Mouse (Mus musculus) kidney, embryonic 15.5 days (tissue): Measurements from ENCODE around the gene Sec14l1. TPM values are rescaled to one million over a fixed set of nuclear protein-coding genes. Genes with fewer than 3 reads are reported as not detected.
A peak's percentile ranks its signal among the peaks of the same experiment; 100 is the strongest.

Experiments used
- ATAC-seq: fragments of 200-750 bp; cut with Nextera tagmentation; replicated peaks from 2 replicates; pipeline ENCODE4 v1.8.0; 2017; ENCODE audit warnings: moderate TSS enrichment; ENCODE audit not compliant: low FRiP score
- H3K27ac ChIP-seq: fragments of 300-500 bp; sonication (generic); 2 replicates; pipeline ENCODE4 v1.5.1; 2015; ENCODE audit warnings: mild to moderate bottlenecking, inconsistent platforms
- H3K27me3 ChIP-seq: fragments of 300-500 bp; sonication (generic); 2 replicates; pipeline ENCODE4 v1.6.1; 2015; ENCODE audit warnings: inconsistent platforms
- H3K36me3 ChIP-seq: fragments of 300-500 bp; sonication (generic); 2 replicates; pipeline ENCODE4 v1.6.1; 2015; ENCODE audit warnings: inconsistent platforms
- H3K4me1 ChIP-seq: fragments of 300-500 bp; sonication (generic); 2 replicates; pipeline ENCODE4 v1.6.1; 2015; ENCODE audit warnings: inconsistent platforms
- H3K4me2 ChIP-seq: fragments of 300-500 bp; sonication (generic); 2 replicates; pipeline ENCODE4 v1.6.1; 2015; ENCODE audit warnings: moderate library complexity, mild to moderate bottlenecking, inconsistent platforms
- H3K4me3 ChIP-seq: fragments of 300-500 bp; sonication (generic); replicated peaks from 2 replicates; pipeline ENCODE4 v1.5.1; 2015; ENCODE audit warnings: mild to moderate bottlenecking, inconsistent platforms
- H3K9ac ChIP-seq: fragments of 300-500 bp; sonication (generic); 2 replicates; pipeline ENCODE4 v1.6.1; 2015; ENCODE audit warnings: mild to moderate bottlenecking, inconsistent platforms
- H3K9me3 ChIP-seq: fragments of 300-500 bp; sonication (generic); replicated peaks from 2 replicates; pipeline ENCODE4 v1.6.1; 2016; ENCODE audit warnings: inconsistent platforms
- WGBS: fragments of 180-500 bp; shearing (Covaris S2); methylation state at CpG from one replicate; pipeline ENCODE4 v1.1.7; 2015; ENCODE audit warnings: mixed read lengths; 5-methylcytosine and 5-hydroxymethylcytosine counted together
- polyA plus RNA-seq: library from polyadenylated mRNA; unstranded; fragments of >200 nt; fragmentation: Nextera tagmentation; extraction: Ambion mirVana; gene quantifications from 2 replicates; pipeline ENCODE4 v1.2.1, GENCODE M21; 2015

Gene Sec14l1
- polyA plus RNA-seq, 1 experiment from 2014 or later = 69.0 TPM

DNA sequence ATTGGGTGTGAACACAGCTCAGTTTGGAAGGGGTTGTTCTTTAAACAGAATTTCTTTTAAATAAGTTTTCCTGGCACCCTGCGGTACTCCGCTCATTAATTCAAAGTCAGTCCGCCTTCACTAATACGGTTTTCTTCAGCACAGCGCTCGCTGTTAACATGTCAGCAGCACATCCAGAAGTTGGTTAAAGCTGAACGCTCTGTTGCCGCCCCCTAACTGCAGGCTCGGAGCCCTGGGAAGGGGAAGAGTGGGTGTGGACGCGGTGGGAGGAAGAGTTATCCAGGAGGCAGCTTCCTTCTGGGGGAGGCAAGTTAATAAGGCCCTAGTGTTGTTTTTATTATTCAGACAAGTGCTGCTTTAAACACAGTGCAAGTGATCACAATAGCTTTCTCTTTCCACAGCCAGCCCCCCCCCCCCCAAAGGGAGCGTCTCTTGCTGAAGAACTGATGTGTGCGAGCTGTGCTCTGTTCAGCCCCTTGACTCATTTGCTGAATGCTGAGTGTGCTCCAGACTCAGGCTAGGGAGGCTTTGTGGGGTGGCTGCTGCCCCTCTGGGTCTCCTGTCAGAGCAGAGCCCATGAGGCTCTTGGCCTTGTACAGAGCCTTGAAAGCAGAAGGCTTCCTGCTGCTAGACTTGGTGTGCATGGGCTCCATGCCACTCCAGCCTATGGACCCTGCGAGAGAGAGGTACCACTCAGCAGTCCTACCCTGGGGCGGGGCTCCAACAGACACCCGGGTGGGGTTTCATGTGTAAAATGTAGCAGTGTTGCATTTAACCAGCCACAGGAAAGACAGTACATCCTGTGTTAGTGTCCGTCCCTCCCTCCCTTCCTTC, 20.7 kb downstream of the Sec14l1 start:
- Histone ChIP-seq H3K9me3 (no peaks in the 10 kb centered on the region), H3K4me3 (peak overlapping the region; percentile 11; the same call in 1 of the 2 replicates), H3K36me3 (peaks cover 15% of the 10 kb centered on the region; the same call in 1 of the 2 replicates), H3K27me3 (no peaks in the 10 kb centered on the region), H3K9ac (0 out of 2 replicates have a peak overlapping the region, but pooled peaks have one; percentile 23), H3K4me2 (peak overlapping the region; percentile 52), H3K4me1 (peaks cover 45% of the 10 kb centered on the region), H3K27ac (peak overlapping the region; percentile 90)
- WGBS = 22% methylated on average over 17 of the region's 17 CpGs
- ATAC-seq = peak; percentile 73

DNA sequence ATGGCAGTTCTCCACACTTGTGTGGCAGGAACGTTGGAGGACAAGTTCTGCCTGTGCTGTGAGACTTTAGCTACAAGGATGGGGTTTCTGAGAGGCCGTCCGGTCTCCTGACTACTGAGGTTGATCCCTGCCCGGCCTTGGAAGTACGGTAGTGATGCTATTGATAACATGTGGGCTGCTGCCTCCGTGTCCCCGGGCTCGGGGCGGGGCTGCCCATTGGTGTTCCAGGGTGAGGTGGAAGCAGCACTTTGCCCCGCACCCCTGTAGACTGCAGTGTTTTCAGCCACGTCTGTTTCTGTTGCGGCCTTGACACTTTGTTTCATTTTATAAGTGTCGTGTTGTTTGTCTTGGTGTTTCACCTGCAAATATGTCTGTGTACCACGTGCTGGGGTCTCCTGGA, 21.9 kb downstream of the Sec14l1 start:
- 82% methylated on average over 14 of the region's 14 CpGs for WGBS

DNA sequence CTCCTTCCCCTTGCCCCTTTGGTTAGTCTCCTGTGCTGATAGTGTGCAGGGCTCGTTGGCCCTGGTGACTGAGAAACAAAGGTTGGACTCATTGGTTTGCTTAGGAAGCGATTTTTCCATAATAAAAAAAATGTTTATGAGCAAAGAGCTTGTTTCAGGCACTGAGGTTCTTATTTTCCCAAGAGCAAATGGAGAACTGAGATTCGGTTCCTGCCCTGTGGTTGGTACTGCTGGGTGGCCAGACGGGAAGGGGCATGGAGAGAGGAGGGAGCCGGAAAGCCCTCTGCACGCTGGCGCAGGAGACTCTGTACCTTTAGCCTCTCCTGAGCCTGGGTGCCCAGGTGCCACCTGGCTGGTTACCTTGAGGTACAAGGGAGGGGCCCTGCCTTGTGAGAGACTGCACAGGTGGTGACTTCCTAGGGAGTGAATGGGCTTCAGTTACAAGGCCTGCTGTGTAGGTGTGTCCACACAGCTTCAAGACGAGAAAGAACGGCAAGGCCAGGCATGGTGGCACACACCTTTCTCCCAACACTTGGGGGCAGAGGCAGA, 23.3 kb downstream of the Sec14l1 start:
- WGBS = 89% methylated on average over 9 of the region's 9 CpGs
- Histone ChIP-seq H3K36me3 (peaks cover 33% of the 10 kb centered on the region), H3K9me3 (no peaks in the 10 kb centered on the region), H3K4me3 (no peak overlapping the region), H3K9ac (no peak overlapping the region), H3K27ac (no peak overlapping the region), H3K27me3 (no peaks in the 10 kb centered on the region), H3K4me1 (peaks cover 37% of the 10 kb centered on the region), H3K4me2 (no peak overlapping the region)
- no peak for ATAC-seq

More for the DNA sequence above, 21.9 kb downstream of the Sec14l1 start:
- Histone ChIP-seq H3K9me3 (no peaks in the 10 kb centered on the region), H3K27ac (peak overlapping the region; percentile 90), H3K9ac (no peak overlapping the region), H3K4me3 (no peak overlapping the region), H3K4me2 (no peak overlapping the region), H3K27me3 (no peaks in the 10 kb centered on the region), H3K4me1 (peaks cover 37% of the 10 kb centered on the region), H3K36me3 (peaks cover 24% of the 10 kb centered on the region)
- ATAC-seq = no peak

DNA sequence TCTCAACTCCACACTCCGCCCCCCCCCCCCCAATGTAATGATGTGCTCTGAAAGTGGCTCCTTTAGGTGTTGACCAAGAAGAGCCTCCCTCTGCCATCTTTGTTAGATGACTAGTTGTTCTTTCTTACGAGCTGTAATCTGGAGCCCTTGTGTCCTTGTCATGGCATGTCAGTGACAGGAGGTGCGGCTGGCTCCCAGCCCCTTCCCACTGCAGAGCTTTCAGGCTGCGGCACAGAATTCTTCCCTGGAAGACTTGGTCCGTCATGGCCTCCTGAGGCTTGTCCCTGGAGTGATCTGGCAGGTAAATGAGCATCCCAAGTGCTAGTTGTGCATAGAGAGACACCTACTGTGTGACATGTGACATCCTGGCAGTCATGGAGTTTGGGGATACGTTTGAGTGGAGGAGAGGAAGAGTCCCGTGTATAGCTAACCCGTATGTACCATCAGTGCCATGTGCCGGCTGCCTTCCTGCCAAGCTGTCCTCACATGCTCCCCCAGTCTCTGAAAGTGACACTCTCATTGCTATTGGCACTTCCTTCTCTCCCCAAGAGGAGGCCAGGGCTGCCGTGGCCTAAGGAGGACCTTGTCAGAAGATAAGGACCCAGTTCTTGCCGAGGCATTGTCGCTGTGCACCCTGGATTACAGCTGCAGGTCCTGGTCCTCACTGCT, 24.0 kb downstream of the Sec14l1 start:
- WGBS = 87% methylated on average over 12 of the region's 12 CpGs
- peaks cover 40% of the 10 kb centered on the region for H3K36me3 ChIP-seq
- ATAC-seq = no peak

DNA sequence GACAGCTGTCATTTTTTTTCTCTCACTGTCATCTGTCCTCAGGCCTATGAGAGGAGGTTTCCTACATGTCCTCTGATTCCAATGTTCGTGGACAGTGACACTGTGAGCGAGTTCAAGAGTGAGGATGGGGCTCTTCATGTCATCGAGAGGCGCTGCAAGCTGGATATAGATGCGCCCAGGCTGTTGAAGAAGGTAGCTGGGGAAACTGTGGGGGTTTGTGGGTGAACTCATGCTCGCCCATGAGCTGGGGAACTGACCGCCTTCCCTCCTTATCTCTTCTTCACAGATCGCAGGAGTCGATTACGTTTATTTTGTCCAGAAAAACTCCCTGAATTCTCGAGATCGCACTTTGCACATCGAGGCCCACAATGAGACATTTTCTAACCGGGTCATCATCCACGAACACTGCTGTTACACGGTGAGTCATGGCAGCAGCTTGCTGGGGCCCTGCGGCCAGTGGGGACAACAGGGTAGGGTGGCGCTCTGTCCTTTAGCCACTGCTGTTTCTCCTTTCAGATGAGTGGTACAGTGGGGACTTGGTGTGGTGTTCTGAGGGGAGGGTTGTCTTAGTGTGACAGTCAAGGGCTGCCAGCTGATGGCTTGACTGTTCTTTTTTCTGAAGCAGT, 26.5 kb downstream of the Sec14l1 start:
- H3K9me3 ChIP-seq = no peaks in the 10 kb centered on the region
- no peak overlapping the region for H3K4me3 ChIP-seq
- no peak overlapping the region for H3K27ac ChIP-seq
- H3K27me3 ChIP-seq = no peaks in the 10 kb centered on the region
- peaks cover 9% of the 10 kb centered on the region for H3K4me1 ChIP-seq
- no peak for ATAC-seq
- no peak overlapping the region for H3K9ac ChIP-seq
- WGBS = 82% methylated on average over 18 of the region's 18 CpGs
- peaks cover 65% of the 10 kb centered on the region for H3K36me3 ChIP-seq
- H3K4me2 ChIP-seq = no peak overlapping the region

More for the DNA sequence above, 24.0 kb downstream of the Sec14l1 start:
- Histone ChIP-seq H3K27ac (no peak overlapping the region), H3K4me2 (no peak overlapping the region), H3K4me3 (no peak overlapping the region), H3K27me3 (no peaks in the 10 kb centered on the region), H3K4me1 (peaks cover 34% of the 10 kb centered on the region), H3K9me3 (no peaks in the 10 kb centered on the region), H3K9ac (no peak overlapping the region)

DNA sequence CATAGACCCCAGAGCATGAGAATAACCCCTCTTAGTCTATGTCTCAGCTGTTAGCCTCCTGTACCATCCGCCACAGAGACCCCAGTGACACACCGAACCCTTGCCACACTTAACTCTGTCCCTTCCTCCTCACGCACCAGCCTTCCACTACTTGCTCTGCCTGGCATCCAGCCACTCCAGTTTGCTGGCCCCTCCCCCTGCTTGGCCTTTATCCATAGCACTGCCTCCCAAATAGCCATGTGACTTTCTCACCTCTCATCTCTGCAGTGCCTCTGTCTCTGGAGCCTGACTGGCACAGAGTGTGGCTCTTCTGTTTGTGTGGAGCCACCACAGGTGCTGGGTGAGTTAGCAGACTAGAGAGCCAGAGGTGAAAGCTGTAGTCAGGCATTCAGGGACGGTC, 27.5 kb downstream of the Sec14l1 start:
- no peak overlapping the region for H3K4me3 ChIP-seq
- ATAC-seq = no peak
- H3K4me2 ChIP-seq = no peak overlapping the region
- H3K9me3 ChIP-seq = no peaks in the 10 kb centered on the region
- peaks cover 76% of the 10 kb centered on the region for H3K36me3 ChIP-seq
- no peaks in the 10 kb centered on the region for H3K27me3 ChIP-seq
- H3K27ac ChIP-seq = no peak overlapping the region
- H3K4me1 ChIP-seq = peaks cover 3% of the 10 kb centered on the region; the same call in 1 of the 2 replicates
- 75% methylated on average over 4 of the region's 4 CpGs for WGBS
- H3K9ac ChIP-seq = no peak overlapping the region

DNA sequence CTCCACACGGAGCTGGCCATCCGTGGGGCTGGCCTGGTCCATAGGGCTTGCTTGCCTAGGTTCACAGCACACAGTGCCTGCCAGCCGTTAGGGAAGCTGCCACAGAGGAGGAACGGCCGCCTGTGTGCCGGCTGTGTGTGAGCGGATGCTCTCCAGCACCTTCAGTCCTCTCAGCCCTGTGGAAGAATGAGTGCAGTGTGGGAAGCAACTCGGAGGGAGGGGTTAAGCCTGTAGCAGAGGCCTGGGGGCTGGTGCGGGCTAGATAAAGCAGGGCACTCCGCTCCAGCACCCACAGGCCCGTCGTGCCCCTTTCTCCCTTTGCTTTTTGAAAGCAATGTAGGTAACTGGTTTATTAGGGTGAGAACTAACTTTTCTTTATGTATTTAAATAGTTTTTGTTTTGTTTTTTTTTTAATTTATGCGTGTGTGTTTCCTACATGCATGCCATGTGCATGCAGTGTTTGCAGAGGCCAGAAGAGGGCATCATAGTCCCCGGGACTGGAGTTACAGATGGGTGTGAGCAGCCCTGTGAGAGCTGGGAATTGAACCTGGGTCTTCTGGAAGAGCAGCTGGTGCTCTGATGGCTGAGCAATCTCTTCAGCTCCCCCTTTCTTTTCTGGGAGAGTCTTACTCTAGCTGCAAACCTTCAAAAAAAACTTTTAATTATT, 30.6 kb downstream of the Sec14l1 start:
- peaks cover 99% of the 10 kb centered on the region for H3K36me3 ChIP-seq
- H3K9ac ChIP-seq = no peak overlapping the region
- peaks cover 3% of the 10 kb centered on the region; the same call in 1 of the 2 replicates for H3K4me1 ChIP-seq
- no peak for ATAC-seq
- H3K9me3 ChIP-seq = no peaks in the 10 kb centered on the region
- no peak overlapping the region for H3K4me2 ChIP-seq
- H3K27me3 ChIP-seq = no peaks in the 10 kb centered on the region
- no peak overlapping the region for H3K27ac ChIP-seq
- 90% methylated on average over 14 of the region's 14 CpGs for WGBS
- H3K4me3 ChIP-seq = no peak overlapping the region

DNA sequence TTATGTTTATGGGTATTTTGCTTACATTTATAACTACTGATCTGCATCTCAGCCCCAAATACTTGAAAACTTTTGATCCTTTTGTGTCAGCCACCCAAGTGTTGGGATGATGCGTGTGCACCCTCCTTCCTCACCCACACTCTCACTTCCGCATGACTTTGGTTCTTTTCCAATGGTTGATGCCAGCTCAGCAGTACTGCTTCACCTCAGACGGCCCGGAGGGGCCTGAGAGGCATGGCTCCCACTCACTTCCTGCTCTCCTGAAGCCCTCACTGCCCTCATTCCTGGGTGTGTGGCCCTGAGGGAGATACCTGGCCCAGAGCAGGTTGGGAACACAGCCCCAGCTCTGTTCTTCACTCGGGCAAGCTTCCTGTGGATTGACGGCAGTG, 31.1 kb downstream of the Sec14l1 start:
- Histone ChIP-seq H3K27me3 (no peaks in the 10 kb centered on the region), H3K9ac (no peak overlapping the region)
- WGBS = 86% methylated on average over 6 of the region's 6 CpGs

DNA sequence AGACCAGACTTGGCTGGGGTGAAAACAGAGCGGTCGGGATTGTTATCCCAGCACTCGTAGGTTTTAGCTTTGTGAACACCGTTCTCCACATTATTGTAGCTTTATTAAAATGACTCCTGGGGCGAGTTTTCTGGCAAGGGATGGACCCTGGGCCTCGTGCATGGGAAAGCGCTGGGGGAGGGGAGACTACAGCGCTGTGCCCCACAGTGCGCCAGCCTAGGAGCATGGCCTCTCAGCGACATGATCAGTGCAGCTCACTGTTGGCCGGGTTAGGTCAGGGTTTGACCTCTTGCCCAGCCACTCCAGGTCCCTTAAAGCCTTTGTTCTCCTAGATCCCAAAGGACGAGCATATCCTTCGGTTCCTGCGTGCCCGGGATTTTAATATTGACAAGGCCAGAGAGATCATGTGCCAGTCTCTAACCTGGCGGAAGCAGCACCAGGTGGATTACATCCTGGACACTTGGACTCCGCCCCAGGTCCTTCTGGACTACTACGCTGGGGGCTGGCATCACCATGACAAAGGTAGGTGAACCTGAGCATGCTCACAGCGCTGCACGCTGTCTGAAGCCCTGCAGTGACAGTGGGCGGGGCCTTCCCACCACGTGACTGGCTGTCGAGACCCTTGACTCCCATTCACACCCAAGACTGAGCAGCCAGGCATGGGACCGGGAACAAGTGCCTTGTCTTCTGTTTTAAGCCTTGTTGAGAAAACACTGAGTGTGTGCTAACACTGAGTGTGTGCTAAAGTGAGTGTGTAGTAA, 32.0 kb downstream of the Sec14l1 start:
- Histone ChIP-seq H3K36me3 (peaks cover 99% of the 10 kb centered on the region), H3K9ac (no peak overlapping the region), H3K27me3 (no peaks in the 10 kb centered on the region), H3K4me1 (peaks cover 3% of the 10 kb centered on the region; the same call in 1 of the 2 replicates), H3K27ac (no peak overlapping the region), H3K4me2 (no peak overlapping the region), H3K4me3 (no peak overlapping the region), H3K9me3 (no peaks in the 10 kb centered on the region)
- WGBS = 63% methylated on average over 24 of the region's 24 CpGs
- no peak; the same call in 1 of the 2 replicates for ATAC-seq

More for the DNA sequence above, 31.1 kb downstream of the Sec14l1 start:
- peaks cover 99% of the 10 kb centered on the region for H3K36me3 ChIP-seq
- no peaks in the 10 kb centered on the region for H3K9me3 ChIP-seq
- no peak overlapping the region for H3K27ac ChIP-seq
- no peak for ATAC-seq
- H3K4me3 ChIP-seq = no peak overlapping the region
- peaks cover 3% of the 10 kb centered on the region; the same call in 1 of the 2 replicates for H3K4me1 ChIP-seq
- no peak overlapping the region for H3K4me2 ChIP-seq

DNA sequence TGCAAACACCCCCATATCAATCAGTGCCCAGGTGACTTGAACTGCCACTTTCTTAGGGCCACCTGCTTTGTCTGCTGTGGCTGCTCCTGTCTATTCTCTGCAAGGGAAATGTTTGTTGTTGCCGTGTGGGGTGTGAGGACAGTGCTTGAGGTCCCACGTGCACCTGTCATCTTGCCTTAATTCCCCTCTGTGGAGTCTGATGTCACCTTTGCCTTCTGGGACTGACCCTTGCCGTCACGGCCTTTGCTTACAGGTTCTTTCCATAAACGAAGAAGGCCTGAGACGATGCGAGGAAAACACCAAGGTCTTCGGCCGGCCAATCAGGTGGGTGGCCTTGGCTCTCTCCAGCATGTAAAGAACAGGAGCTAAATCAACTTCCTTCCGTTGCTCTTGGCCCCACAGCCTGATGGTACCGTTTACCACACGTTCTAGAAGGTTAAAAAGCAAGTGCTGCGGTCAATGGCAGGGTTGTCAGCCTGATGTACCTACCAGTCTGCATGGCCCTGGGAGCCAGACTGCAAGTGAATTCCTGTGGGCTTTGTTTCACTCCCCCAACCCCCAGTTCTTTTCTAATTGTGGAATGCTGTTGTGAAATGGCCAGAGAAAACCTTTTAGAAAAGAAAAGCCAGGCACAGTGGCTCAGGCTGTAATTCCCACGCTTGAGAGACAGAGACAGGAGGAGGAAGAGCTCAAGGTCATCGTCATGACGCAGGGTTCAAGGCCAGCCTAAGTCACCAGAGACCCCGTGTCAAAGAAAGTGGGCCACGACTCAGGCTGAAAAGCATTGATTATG, 34.1 kb downstream of the Sec14l1 start:
- 82% methylated on average over 18 of the region's 18 CpGs for WGBS
- ATAC-seq = no peak
- no peak overlapping the region for H3K9ac ChIP-seq
- H3K4me3 ChIP-seq = no peak overlapping the region
- H3K4me1 ChIP-seq = peaks cover 8% of the 10 kb centered on the region; the same call in 1 of the 2 replicates
- H3K36me3 ChIP-seq = peaks cover 94% of the 10 kb centered on the region
- H3K9me3 ChIP-seq = no peaks in the 10 kb centered on the region
- no peak overlapping the region for H3K4me2 ChIP-seq
- H3K27ac ChIP-seq = no peak overlapping the region
- no peaks in the 10 kb centered on the region for H3K27me3 ChIP-seq
